19 mouse cellular contexts compared by ENCODE assay signal in the genomic region with DNA sequence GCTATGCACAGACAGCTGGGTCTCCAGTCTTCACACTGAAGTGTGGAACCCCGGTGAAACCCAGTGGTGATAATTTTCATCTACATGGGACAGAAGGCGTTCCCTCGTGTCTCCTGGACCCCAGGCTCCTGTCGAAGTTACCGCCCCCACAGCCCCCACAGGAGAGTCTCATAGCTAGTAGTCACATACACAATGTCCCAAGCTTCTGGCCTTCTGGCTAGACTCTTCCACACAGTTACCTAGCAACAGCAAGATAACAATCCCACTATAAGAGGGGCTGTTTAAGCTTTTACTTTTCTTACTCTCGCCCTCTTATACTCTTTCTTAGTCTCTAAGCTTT.
"Had no signal": no experiment of that assay in that cellular context is flagged by ENCODE, and none has a peak within 500 bp of the region (broad histone marks: within the 10 kb centered on the region; RNA-seq: fewer than 3 reads in every experiment).

No protein-coding gene starts in this region.

- H3K9ac ChIP-seq: embryonic facial prominence, embryonic 12.5 days; embryonic facial prominence, embryonic 13.5 days; embryonic facial prominence, embryonic 15.5 days; forebrain, embryonic 12.5 days; forebrain, embryonic 13.5 days; forebrain, embryonic 15.5 days; forebrain, postnatal 0 days had no signal

- ATAC-seq: forebrain, embryonic 13.5 days; forebrain, embryonic 14.5 days; forebrain, embryonic 15.5 days; forebrain, embryonic 16.5 days; forebrain, postnatal 0 days had no signal

- H3K4me3 ChIP-seq: embryonic facial prominence, embryonic 10.5 days; embryonic facial prominence, embryonic 12.5 days; embryonic facial prominence, embryonic 13.5 days; embryonic facial prominence, embryonic 15.5 days; erythroblast, embryonic 14.5 days; forebrain, embryonic 10.5 days; forebrain, embryonic 12.5 days; forebrain, embryonic 13.5 days; forebrain, embryonic 15.5 days; gastrocnemius, adult 2 months had no signal

- H3K4me2 ChIP-seq: embryonic facial prominence, embryonic 12.5 days; embryonic facial prominence, embryonic 13.5 days; embryonic facial prominence, embryonic 15.5 days; forebrain, embryonic 12.5 days; forebrain, embryonic 13.5 days; forebrain, embryonic 15.5 days had no signal

- H3K9me3 ChIP-seq: embryonic facial prominence, embryonic 10.5 days; embryonic facial prominence, embryonic 12.5 days; embryonic facial prominence, embryonic 13.5 days; embryonic facial prominence, embryonic 15.5 days; forebrain, embryonic 10.5 days; forebrain, embryonic 12.5 days; forebrain, embryonic 13.5 days; forebrain, embryonic 15.5 days had no signal

- H3K4me1 ChIP-seq: embryonic facial prominence, embryonic 15.5 days had no signal

- DNase-seq: cerebellum, adult 9-10 months; embryo, embryonic 11 days; forebrain, postnatal 0 days; gastrocnemius, adult 2 months; gastrocnemius, postnatal 10 days; gastrocnemius, postnatal 14 days; gastrocnemius, postnatal 25 days; gastrocnemius, postnatal 36 days had no signal

- H3K27ac ChIP-seq: embryonic facial prominence, embryonic 10.5 days; embryonic facial prominence, embryonic 12.5 days; embryonic facial prominence, embryonic 13.5 days; embryonic facial prominence, embryonic 15.5 days; forebrain, embryonic 10.5 days; forebrain, embryonic 12.5 days; forebrain, embryonic 13.5 days; forebrain, embryonic 15.5 days; gastrocnemius, adult 2 months had no signal

- H3K36me3 ChIP-seq: embryonic facial prominence, embryonic 10.5 days; embryonic facial prominence, embryonic 12.5 days; embryonic facial prominence, embryonic 13.5 days; embryonic facial prominence, embryonic 15.5 days; forebrain, embryonic 10.5 days; forebrain, embryonic 12.5 days; forebrain, embryonic 15.5 days had no signal
